Mouse (Mus musculus) forebrain, embryonic 15.5 days (tissue): Measurements from ENCODE around the gene Uqcr11. TPM values are rescaled to one million over a fixed set of nuclear protein-coding genes. Genes with fewer than 3 reads are reported as not detected.

Experiments used
- ATAC-seq: fragments of 200-750 bp; cut with Nextera tagmentation; replicated peaks from 2 replicates; pipeline ENCODE4 v1.8.0; 2017; ENCODE audit warnings: mild to moderate bottlenecking, moderate TSS enrichment, moderate library complexity
- H3K27ac ChIP-seq: fragments of 300-500 bp; sonication (generic); replicated peaks from 2 replicates; pipeline ENCODE4 v1.5.1; 2015; ENCODE audit warnings: mild to moderate bottlenecking, inconsistent platforms
- H3K27me3 ChIP-seq: fragments of 300-500 bp; sonication (generic); 2 replicates; pipeline ENCODE4 v1.6.1; 2015; ENCODE audit warnings: inconsistent platforms
- H3K36me3 ChIP-seq: fragments of 300-500 bp; sonication (generic); 2 replicates; pipeline ENCODE4 v1.6.1; 2015; ENCODE audit warnings: mild to moderate bottlenecking, inconsistent platforms
- H3K4me1 ChIP-seq: fragments of 300-500 bp; sonication (generic); 2 replicates; pipeline ENCODE4 v1.6.1; 2015; ENCODE audit warnings: inconsistent platforms
- H3K4me2 ChIP-seq: fragments of 300-500 bp; sonication (generic); replicated peaks from 2 replicates; pipeline ENCODE4 v1.6.1; 2015; ENCODE audit warnings: mild to moderate bottlenecking, inconsistent platforms
- H3K4me3 ChIP-seq: fragments of 300-500 bp; sonication (generic); 2 replicates; pipeline ENCODE4 v1.5.1; 2015; ENCODE audit warnings: mild to moderate bottlenecking, inconsistent platforms
- H3K9ac ChIP-seq: fragments of 300-500 bp; sonication (generic); replicated peaks from 2 replicates; pipeline ENCODE4 v1.6.1; 2015; ENCODE audit warnings: mild to moderate bottlenecking, inconsistent platforms
- H3K9me3 ChIP-seq: fragments of 300-500 bp; sonication (generic); 2 replicates; pipeline ENCODE4 v1.6.1; 2016; ENCODE audit warnings: inconsistent platforms
- WGBS: fragments of 180-500 bp; shearing (Covaris S2); methylation state at CpG from one replicate; pipeline ENCODE4 v1.1.7; 2015; ENCODE audit warnings: mixed read lengths; 5-methylcytosine and 5-hydroxymethylcytosine counted together
- polyA plus RNA-seq: library from polyadenylated mRNA; unstranded; fragments of >200 nt; fragmentation: Nextera tagmentation; extraction: Ambion mirVana; gene quantifications from 2 replicates; pipeline ENCODE4 v1.2.1, GENCODE M21; 2015

The Uqcr11 gene
- polyA plus RNA-seq, 1 experiment from 2014 or later = 551 TPM

DNA sequence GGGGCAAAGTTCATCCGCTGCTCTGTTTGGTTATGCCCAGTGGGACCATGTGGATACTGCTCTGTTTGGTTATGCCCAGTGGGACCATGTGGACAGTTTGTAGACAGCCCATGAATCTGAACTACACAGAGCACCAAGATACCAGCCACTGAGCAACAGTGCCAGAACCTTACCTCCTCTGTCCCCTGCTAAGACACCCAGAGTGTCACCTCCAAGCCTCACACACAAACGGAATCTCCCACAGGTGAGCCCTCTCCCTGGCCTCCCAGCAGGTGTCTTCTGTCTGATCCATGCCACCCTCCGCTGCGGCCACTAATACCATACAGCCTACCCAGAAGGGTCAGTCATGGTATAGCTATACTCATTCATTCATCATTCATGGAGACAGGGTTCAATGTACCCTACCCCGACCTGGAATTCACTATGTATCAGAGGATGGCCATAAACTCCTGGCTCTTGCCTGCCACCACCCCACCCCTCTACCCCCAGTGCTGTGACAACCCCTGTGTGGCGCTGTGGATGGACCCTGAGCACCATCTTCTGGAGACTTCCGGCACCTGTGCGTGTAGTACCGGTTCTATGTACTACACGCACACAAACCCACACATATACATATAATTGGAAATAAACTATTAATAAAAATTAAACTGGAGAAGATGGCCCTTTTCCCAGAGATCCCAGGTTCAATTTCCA, 1.0 kb downstream of the Uqcr11 start:
- Histone ChIP-seq H3K36me3 (peaks cover 47% of the 10 kb centered on the region), H3K4me2 (peak overlapping the region; percentile 70), H3K9me3 (no peaks in the 10 kb centered on the region), H3K9ac (peak overlapping the region; percentile 86), H3K27me3 (no peaks in the 10 kb centered on the region), H3K4me3 (peak overlapping the region; percentile 75), H3K4me1 (peaks cover 26% of the 10 kb centered on the region), H3K27ac (no peak overlapping the region)
- ATAC-seq = no peak
- WGBS = 54% methylated on average over 10 of the region's 10 CpGs

DNA sequence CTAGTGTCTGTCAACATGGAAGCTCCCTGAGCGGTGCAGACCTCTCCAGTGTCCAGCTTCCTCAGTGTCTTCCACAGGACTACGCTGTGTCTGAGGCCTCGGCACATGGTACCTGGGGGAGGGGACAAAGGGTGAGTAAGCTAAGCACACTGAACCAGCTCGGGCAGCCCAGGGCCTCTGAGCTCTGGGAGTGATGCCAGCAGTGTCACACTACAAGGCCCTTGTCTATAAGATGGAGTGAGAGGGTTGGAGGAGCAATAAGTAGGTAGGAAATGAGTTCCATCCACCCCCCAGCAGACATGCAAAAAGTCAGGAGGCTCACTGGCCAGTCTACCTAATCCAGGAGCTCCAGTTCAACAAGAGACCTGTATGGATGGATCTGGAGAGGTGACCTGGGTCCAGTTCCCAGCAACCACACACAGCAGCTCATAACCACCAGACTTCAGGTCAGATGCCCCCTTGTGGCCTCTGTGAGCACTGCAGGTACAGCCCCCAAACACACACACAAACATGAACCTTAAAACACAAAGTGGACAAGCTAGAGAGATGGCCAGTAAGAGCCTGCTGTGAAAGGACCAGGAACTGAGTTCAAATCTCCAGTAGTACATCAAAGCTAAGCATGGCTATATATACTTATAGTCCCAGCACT, 3.5 kb downstream of the Uqcr11 start:
- Histone ChIP-seq H3K27ac (no peak overlapping the region), H3K9ac (no peak overlapping the region), H3K4me3 (no peak overlapping the region), H3K9me3 (no peaks in the 10 kb centered on the region), H3K4me2 (no peak overlapping the region), H3K27me3 (no peaks in the 10 kb centered on the region), H3K4me1 (peaks cover 33% of the 10 kb centered on the region), H3K36me3 (peaks cover 29% of the 10 kb centered on the region)
- ATAC-seq = no peak
- WGBS = 88% methylated on average over 4 of the region's 4 CpGs

DNA sequence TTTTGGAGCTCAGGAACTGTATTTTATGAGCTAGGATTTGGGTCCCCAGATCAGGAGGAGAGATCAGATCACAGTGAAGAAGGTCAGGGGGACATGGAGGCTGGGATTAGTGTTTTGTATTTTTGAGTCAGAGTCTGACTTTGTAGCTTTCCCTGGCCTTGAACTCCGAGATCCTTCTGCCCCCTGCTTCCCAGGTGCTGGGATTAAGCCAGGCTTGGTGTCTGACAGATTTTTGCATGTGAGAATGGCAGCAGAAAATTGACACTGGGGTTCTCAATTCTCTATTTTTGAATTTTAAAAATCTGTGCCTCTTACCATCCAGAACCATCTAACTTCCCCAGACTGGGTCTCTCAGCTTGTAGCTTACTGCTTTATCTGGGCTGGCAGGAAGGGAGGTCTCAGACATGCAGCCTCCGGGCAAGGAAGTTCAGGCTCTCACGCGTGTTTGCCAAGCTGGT, 5.9 kb downstream of the Uqcr11 start:
- WGBS = 81% methylated on average over 4 of the region's 4 CpGs
- Histone ChIP-seq H3K27ac (peak overlapping the region; percentile 100), H3K27me3 (no peaks in the 10 kb centered on the region), H3K36me3 (peaks cover 33% of the 10 kb centered on the region), H3K4me1 (peaks cover 40% of the 10 kb centered on the region), H3K4me2 (peak overlapping the region; percentile 75; the same call in 1 of the 2 replicates), H3K9ac (peak overlapping the region; percentile 59), H3K4me3 (peak overlapping the region; percentile 91), H3K9me3 (no peaks in the 10 kb centered on the region)
- no peak for ATAC-seq

DNA sequence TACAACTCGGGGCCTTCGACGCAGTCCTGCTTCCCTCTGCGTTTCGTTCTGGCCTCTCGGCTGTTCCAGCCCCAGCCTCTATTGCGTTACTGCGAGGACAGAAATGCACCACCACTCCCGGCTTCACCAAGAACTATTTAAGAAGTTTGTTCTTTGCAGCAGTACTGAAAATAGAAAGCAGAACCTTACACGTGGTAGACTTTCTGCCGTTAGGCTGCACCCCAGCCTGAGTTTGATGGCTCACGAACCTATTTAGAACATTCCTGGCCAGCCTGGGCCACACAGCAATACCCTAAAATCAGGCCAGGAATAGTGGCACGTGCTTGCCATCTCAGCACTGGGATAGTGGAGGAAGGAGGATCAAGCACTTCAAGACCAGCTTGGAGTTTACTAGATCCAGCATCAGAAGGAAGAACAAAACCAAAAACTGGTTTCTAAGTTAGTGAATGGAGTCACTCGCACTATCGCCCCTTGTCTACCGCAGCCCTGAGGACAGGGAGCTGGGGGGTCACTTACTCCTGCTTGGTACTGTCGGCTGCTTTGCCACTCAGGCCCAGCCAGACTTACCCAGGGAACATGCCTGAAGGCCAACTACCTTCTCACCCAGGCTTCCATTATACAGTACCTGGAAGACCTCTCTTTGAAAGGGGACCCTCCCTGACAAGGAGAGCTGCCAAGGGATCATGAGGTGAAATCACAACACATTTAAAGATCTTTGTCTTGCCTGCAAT, 6.5 kb downstream of the Uqcr11 start:
- Histone ChIP-seq H3K4me1 (peaks cover 34% of the 10 kb centered on the region), H3K4me2 (peak overlapping the region; percentile 75), H3K36me3 (peaks cover 37% of the 10 kb centered on the region), H3K9ac (peak overlapping the region; percentile 59), H3K27ac (peak overlapping the region; percentile 100), H3K9me3 (no peaks in the 10 kb centered on the region), H3K4me3 (peak overlapping the region; percentile 91), H3K27me3 (no peaks in the 10 kb centered on the region)
- 12% methylated on average over 17 of the region's 17 CpGs for WGBS
- ATAC-seq = no peak

DNA sequence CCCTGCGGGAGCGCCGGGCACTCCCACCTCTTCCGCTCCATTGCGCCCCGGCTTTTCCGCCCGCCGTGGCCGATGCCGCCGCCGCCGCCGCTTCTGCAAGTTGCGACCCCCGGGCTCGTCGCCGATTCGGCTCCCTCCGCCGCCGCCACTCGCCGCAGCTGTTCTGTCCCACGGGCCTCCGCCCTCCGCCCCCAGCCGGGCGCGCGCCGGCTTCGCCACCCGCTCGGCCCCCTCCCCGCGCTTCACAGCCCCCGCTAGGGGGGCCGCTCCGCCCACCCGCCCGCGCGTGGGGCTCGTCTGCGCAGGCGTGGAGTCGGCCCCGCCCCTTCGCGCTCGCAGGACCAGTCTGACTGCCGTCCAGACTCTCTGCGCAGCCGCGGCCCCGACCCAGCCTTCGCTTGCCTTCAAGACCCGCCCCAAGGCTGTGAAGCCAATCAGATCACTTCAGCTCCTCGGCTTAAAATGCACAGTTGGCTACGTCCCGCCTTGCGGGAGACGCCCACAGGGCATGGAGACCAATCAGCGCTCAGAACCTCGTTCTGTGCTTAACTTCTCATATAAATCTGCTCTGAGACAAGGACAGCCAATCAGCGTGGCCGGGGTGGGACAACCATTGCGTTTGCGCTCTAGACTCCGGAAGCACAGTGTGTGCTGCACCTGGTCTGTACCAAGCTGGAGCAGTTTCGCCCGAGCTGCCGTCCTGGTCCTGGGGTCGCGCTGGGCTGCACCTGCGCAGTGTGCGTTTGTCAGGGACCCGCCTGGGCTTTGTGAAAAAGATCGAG, 7.2 kb downstream of the Uqcr11 start, which contains the start of gene Mbd3:
Gene Mbd3, minus strand, starts transcription at position 360 of the 782 bp plus-strand sequence.
- Histone ChIP-seq H3K4me1 (peaks cover 29% of the 10 kb centered on the region), H3K36me3 (peaks cover 45% of the 10 kb centered on the region), H3K27ac (peak within 1 kb of the TSS; percentile 100), H3K27me3 (no peaks in the 10 kb centered on the region), H3K9me3 (no peaks in the 10 kb centered on the region), H3K9ac (peak within 1 kb of the TSS; percentile 95), H3K4me2 (peak within 1 kb of the TSS; percentile 91), H3K4me3 (peak within 1 kb of the TSS; percentile 91)
- ATAC-seq = peak; percentile 97
- WGBS = under 1% methylated on average over 69 of the region's 82 CpGs

DNA sequence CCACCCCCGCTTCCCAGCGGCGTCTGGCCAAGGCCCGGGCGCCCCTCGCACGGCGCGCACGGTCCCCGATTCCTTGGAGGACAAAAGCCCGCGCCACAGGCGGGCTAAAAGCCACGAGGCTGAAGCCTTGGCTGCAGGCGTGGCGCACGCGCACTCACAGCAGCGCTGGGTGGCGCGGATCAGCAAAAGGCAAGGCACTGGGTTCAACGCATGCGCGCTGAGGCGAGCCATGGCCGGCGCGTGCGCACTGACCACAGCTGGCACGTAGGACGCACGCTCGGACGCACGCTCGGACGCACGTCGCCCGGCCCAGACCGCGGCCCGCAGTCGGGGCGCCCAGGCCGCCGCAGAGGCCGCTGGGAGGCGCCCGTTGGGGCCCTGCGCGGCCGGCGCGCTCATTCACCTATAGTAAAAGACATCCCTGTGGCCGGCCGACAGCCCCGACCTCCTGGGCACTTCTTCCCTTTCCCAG, 7.9 kb downstream of the Uqcr11 start:
- Histone ChIP-seq H3K9me3 (no peaks in the 10 kb centered on the region), H3K36me3 (peaks cover 48% of the 10 kb centered on the region), H3K4me2 (peak overlapping the region; percentile 91), H3K4me3 (peak overlapping the region; percentile 91), H3K9ac (peak overlapping the region; percentile 95), H3K27ac (peak overlapping the region; percentile 100), H3K27me3 (no peaks in the 10 kb centered on the region), H3K4me1 (peaks cover 29% of the 10 kb centered on the region)
- 0% methylated on average over 52 of the region's 59 CpGs for whole genome bisulfite sequencing
- peak; percentile 78 for ATAC-seq

DNA sequence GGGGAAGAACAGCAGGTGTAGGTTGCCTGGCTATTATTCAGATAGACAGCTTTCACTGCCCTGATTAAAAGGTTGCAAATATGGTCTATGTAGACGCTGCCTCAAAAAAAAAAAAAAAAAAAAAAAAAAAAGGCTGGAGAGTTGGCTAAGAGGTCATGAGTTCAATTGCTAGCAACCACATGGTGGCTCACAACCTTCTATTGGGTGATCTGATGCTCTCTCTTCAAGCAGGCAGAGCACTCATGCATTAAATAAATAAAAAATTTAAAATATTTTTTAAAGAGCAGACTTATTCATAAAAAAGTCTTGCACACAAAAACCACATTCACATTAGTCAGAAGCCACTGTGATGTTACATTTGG, 8.5 kb downstream of the Uqcr11 start:
- Histone ChIP-seq H3K9me3 (no peaks in the 10 kb centered on the region), H3K4me3 (peak overlapping the region; percentile 91), H3K27ac (peak overlapping the region; percentile 100), H3K9ac (peak overlapping the region; percentile 95), H3K36me3 (peaks cover 48% of the 10 kb centered on the region), H3K4me1 (peaks cover 29% of the 10 kb centered on the region), H3K4me2 (peak overlapping the region; percentile 91), H3K27me3 (no peaks in the 10 kb centered on the region)
- no peak for ATAC-seq
- whole genome bisulfite sequencing = 0% methylated on average over 1 of the region's 1 CpGs

DNA sequence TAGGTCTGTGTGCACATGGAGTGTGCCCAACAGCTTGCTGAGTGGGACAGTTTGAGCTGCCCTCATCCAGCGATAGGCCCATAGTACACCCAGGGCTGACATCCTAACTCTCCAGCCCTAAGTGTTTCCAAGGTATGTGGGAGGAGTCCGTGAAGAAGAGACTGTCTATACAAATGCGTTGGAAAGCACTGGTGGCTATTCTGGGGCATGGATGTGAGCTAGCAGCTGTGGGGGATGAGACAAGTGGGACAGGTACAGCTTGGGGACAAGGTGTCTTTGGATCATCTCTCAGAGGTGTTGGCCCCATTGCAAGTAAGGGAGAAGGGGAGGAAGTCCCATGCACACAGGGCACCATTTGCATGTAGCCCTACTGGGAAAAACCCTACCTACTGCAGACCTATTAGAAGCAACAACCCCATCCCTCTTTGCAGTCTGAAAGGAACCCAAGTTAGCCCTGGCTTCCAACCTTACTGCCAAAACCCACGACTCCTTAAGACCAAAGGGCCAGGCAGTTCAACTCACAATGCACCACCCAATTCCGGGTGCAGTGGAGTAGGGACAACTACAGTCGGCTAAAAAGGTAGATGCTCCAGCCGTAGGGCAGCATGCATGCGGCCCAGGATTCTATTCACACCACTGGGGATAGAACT, 9.0 kb downstream of the Uqcr11 start:
- Histone ChIP-seq H3K4me2 (peak overlapping the region; percentile 91), H3K9ac (peak overlapping the region; percentile 95), H3K27me3 (no peaks in the 10 kb centered on the region), H3K27ac (peak overlapping the region; percentile 100), H3K36me3 (peaks cover 48% of the 10 kb centered on the region), H3K9me3 (no peaks in the 10 kb centered on the region), H3K4me3 (peak overlapping the region; percentile 91), H3K4me1 (peaks cover 29% of the 10 kb centered on the region)
- WGBS = 36% methylated on average over 8 of the region's 8 CpGs
- no peak for ATAC-seq

DNA sequence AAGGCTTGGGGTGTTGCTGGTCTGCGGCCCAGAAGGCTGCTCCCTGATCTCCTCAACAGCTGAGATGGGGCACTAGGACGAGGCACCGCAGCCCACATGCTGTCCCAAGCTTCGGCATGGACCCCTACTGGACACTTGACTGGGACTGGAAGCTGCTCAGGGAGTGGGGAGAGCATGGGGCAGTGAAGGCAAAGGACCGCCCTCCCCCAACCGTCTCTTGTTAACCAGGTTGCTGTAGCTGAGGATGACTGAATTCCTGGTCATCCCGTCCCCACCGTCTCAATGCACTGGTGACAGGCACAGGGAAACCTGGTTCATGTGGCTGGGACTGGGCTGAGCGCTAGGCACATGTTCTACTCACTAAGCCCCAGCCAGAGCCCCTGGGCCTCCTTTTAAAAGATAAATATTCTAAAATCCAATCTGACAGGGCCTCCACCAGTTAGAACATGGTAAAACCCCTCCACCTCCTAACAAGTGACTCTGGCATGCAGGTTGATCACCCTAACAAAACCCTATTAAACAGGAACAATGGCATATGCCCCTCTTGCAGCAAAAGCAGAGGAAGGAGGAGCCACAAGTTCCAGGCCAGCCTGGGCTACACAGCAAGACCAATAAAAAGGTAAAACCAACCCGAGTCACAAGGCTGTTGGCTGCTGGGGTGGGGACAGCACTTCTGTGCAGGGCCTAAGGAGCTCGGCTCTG, 9.7 kb downstream of the Uqcr11 start:
- Histone ChIP-seq H3K4me2 (peak overlapping the region; percentile 91), H3K27ac (peak overlapping the region; percentile 100), H3K9me3 (no peaks in the 10 kb centered on the region), H3K4me3 (peak overlapping the region; percentile 91), H3K27me3 (no peaks in the 10 kb centered on the region), H3K9ac (peak overlapping the region; percentile 95), H3K4me1 (peaks cover 29% of the 10 kb centered on the region), H3K36me3 (peaks cover 48% of the 10 kb centered on the region)
- no peak for ATAC-seq
- 88% methylated on average over 11 of the region's 11 CpGs for WGBS

DNA sequence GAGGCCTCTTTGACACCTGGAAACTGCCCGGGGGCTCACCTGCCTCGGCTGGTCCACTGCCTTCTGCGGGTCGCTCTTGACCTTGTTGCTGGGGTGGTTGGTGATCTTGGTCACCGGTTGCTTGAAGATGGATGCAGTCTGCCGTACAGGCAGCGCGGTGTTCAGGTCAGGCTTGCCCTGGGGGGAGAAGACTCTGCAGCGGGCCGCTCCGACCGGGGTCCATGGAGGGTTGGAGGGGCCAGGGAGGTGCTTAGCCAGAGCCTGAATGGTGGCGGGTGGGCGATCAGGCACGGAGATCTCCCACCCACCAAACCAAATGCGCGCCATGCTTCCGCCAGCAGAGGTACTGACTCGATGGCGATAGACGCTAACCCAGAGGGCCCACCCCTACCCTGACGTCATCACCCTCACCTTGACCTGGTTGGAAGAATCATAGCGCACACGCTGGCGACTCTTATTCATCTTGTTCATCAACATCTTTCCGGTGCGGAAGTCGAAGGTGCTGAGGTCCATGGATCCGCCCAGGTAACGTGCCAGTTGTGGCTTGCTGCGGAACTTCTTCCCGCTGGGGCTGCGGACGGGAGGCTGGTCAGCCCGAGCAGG, 11.5 kb downstream of the Uqcr11 start:
- Histone ChIP-seq H3K27ac (no peak overlapping the region), H3K9ac (no peak overlapping the region), H3K36me3 (peaks cover 55% of the 10 kb centered on the region), H3K9me3 (no peaks in the 10 kb centered on the region), H3K27me3 (no peaks in the 10 kb centered on the region), H3K4me1 (peaks cover 23% of the 10 kb centered on the region), H3K4me3 (no peak overlapping the region), H3K4me2 (no peak overlapping the region)
- no peak for ATAC-seq
- 95% methylated on average over 35 of the region's 35 CpGs for WGBS
